Mouse (Mus musculus) central nervous system, embryonic 18 days (tissue): Measurements from ENCODE around the gene Banf1. TPM values are rescaled to one million over a fixed set of nuclear protein-coding genes. Genes with fewer than 3 reads are reported as not detected.

Experiments
- polyA plus RNA-seq: library from polyadenylated mRNA; depleted of rRNA; stranded (reverse); fragments of >200 nt; gene quantifications from 2 replicates; pipeline ENCODE4 v1.2.3, GENCODE M21; 2012; rRNA removed

Banf1 gene
- 233 and 237 TPM in 2 replicates for polyA plus RNA-seq

DNA sequence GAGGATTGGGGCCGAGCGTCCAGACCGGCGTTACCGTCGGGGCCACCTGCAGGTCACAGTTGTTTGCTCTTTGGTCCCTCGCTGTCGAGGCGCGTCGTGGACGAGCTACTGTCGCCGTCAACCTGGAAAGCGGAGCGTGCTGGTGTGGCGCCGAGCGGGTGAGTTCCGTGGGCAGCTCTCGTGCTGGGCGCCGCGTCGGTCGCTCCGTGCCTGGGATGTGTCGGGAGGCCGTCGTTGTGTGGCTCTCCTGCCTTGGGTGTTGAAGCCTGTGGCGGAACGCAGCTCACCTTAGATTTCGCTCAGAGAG is at the start of gene Banf1:
Banf1 (minus strand) TSS at position 116 of the 307 bp plus-strand sequence.

DNA sequence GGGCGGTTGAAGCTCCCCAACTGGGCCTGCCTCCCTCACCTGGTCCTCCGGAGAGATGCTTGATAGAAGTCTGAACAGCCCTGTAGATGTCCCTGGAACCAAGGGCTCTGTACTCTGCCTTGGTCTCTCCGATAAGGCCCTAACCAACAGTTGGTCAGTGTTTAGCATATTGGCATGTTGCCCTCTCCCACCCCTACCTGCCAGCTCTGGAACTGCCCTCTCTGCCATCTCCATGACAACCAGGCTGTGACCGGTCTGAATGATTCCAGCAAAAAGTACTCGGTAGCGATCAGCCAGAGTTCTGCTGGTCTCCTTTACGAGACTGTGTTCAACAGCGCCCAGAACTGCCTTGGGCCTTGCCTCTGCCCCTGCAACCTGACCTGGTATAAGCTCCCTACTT is 35.3 kb upstream of the Banf1 start, which contains the start of gene Tsga10ip:
Tsga10ip (minus strand) TSS at position 234 of the 400 bp plus-strand sequence.

DNA sequence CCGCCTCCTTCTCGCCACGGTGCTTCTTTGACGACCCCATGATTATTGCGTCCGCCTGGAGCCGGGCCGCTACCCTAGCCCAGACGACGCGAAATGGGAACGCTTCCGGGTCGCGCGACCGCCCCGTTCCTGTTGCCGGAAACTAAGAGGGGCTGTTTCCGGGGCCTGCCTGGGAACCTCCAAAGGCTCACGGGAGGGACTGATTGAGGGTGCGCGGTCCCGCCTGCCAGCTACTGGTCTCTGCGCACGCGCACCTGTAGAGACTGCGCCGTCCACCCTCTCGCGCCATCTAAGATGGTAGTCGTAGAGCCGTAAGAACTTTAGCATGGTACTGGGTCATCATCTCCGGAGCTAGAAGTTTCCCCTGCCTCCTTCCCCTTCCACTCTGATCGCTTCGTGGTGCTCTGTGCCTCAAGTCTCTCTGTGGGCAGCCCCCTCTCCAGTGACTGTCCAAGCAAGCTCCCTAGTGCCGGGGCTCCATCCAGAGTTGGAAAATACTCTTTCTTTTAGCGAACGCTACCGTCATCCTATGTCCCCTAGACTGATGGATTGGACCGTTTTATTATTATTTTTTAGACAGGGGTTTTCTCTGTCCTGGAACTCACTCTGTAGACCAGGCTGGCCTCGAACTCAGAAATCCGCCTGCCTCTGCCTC is 21.7 kb upstream of the Banf1 start, which contains the start of gene Sart1:
Sart1 (minus strand) TSS at position 116 of the 655 bp plus-strand sequence.

DNA sequence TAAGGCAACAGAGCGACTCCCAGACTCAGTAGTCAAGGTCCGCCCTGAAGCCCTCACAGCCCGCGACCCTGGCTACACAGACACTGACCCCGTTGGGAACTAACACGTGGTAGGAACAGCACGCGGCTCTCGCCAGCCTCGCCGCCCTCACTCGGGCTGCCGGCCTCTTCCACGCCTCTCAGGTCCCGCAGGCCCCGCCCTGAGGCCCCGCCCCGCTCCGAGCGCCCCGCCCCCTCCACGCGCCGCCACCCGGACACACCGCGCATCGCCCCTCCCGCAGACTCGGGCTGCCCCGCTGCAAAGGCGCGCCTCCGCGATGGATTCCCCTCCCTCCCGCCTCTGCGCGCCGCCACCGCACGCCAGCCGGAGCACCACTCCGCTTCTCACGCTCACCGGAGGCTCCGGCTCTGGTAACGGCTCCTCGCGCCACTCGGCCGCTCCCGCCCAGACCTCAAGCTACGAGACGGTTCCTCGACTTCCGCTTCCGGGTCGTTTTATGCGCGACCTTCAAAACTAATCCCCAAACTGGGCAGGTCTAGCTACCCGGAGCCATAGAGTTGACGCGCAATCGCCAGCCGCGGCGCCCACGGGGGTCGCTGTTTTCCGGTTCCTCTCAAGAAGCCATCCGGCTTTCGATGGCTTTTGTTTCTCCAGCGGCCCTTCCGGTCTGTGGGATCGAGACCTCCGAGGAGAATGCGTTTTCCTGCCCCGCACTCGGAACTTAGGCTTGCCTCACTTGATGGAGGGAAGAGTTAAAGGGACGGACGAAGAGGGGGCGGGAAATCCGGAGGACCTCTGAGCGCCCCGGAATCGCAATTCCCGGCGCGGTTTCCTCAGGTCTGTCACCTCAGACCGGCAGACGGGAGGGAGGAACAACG is 554 bp downstream of the Banf1 start, which contains the start of gene Eif1ad:
Eif1ad (plus strand) TSS at position 567 of the 878 bp plus-strand sequence.

DNA sequence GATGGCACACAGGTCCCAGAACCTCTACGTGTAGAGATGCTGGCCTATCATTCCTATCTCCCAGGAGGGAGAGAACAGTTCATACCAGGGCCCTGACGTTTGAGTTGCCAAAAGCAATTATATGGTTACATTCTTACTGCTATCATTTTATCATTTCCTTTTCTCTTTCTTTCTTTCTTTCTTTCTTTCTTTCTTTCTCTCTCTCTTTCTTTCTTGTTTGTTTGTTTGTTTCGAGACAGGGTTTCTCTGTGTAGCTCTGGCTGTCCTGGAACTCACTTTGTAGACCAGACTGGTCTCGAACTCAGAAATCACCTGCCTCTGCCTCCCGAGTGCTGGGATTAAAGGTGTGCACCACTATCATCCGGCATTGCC is 17.5 kb downstream of the Banf1 start, which contains the start of gene Cst6:
Cst6 (minus strand) TSS at position 73 of the 372 bp plus-strand sequence.

DNA sequence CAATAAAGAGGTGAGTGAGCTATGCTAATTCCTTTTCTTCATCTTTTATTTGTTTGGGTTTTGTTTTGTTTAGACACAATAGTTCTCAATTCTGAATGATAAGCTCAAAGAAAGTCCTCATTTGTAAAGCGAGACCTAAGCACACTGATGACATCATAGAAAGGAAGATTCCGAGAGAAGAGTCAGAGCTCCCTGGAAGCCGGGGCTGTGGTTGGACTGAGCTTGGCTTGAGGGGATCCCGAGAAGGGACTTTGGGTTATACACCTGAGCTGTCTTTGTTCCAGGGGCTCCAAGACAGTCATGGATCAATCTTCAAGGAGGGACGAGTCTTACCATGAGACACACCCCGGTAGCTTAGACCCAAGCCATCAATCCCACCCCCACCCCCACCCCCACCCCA is 31.5 kb downstream of the Banf1 start, which contains the start of gene Catsper1:
Catsper1 (plus strand) TSS at position 301 of the 400 bp plus-strand sequence.

Other genes with a start within 250 kb of the Banf1 start
- gene Klc2, start 248.6 kb downstream of the Banf1 start, polyA plus RNA-seq = 104 and 108 TPM in 2 replicates
- gene Pacs1, start 94.0 kb downstream of the Banf1 start, polyA plus RNA-seq = 50.6 and 57.1 TPM in 2 replicates
- 142 and 151 TPM in 2 replicates for gene Sf3b2, start 71.7 kb downstream of the Banf1 start, polyA plus RNA-seq
- gene Gal3st3, start 68.8 kb downstream of the Banf1 start, polyA plus RNA-seq = 38.8 and 47.3 TPM in 2 replicates
- gene Catsper1, start 31.4 kb downstream of the Banf1 start, polyA plus RNA-seq = not detected in 2 replicates
- 4.0 and 5.6 TPM in 2 replicates for gene Cst6, start 17.6 kb downstream of the Banf1 start, polyA plus RNA-seq
- gene Eif1ad, start 427 bp downstream of the Banf1 start, polyA plus RNA-seq = 28.7 and 30.5 TPM in 2 replicates
- 49.1 and 51.8 TPM in 2 replicates for gene Sart1, start 21.5 kb upstream of the Banf1 start, polyA plus RNA-seq
- not detected in 2 replicates for gene Tsga10ip, start 35.4 kb upstream of the Banf1 start, polyA plus RNA-seq
- 280 and 282 TPM in 2 replicates for gene Drap1, start 57.8 kb upstream of the Banf1 start, polyA plus RNA-seq
- gene AI837181, start 58.0 kb upstream of the Banf1 start, polyA plus RNA-seq = 73.3 and 80.7 TPM in 2 replicates
- gene Fosl1, start 80.4 kb upstream of the Banf1 start, polyA plus RNA-seq = 0.04 and 0.43 TPM in 2 replicates
- gene Ccdc85b, start 90.7 kb upstream of the Banf1 start, polyA plus RNA-seq = 13.9 and 14.0 TPM in 2 replicates
- gene Fibp, start 93.4 kb upstream of the Banf1 start, polyA plus RNA-seq = 180 and 186 TPM in 2 replicates
- 1.4 and 2.1 TPM in 2 replicates for gene Ctsw, start 101.3 kb upstream of the Banf1 start, polyA plus RNA-seq
- gene Efemp2, start 106.8 kb upstream of the Banf1 start, polyA plus RNA-seq = 44.4 and 44.9 TPM in 2 replicates
- 58.1 and 60.9 TPM in 2 replicates for gene Mus81, start 121.2 kb upstream of the Banf1 start, polyA plus RNA-seq
- 1,742 and 1,884 TPM in 2 replicates for gene Cfl1, start 123.3 kb upstream of the Banf1 start, polyA plus RNA-seq
- gene 1700020D05Rik, start 136.6 kb upstream of the Banf1 start, polyA plus RNA-seq = 3.7 and 4.2 TPM in 2 replicates
- 123 and 125 TPM in 2 replicates for gene Snx32, start 143.4 kb upstream of the Banf1 start, polyA plus RNA-seq
- gene Ovol1, start 193.5 kb upstream of the Banf1 start, polyA plus RNA-seq = 0.08 and 0.28 TPM in 2 replicates
- gene Ap5b1, start 200.9 kb upstream of the Banf1 start, polyA plus RNA-seq = 2.4 and 3.0 TPM in 2 replicates
- 56.0 and 58.7 TPM in 2 replicates for gene Rnaseh2c, start 234.7 kb upstream of the Banf1 start, polyA plus RNA-seq
- 152 and 153 TPM in 2 replicates for gene Kat5, start 243.1 kb upstream of the Banf1 start, polyA plus RNA-seq